Mouse (Mus musculus) ES-E14 (cell line): Measurements from ENCODE around the gene Fbxo31. TPM values are rescaled to one million over a fixed set of nuclear protein-coding genes. Genes with fewer than 3 reads are reported as not detected.

Experiments
- DNase-seq: peaks from one replicate; pipeline ENCODE4 v3.0.0-alpha.2; 2013; ENCODE audit warnings: low read depth, low spot score
- H3K27ac ChIP-seq: 2 replicates; pipeline ENCODE4 v1.5.1; 2012; ENCODE audit warnings: low read depth, mild to moderate bottlenecking, low read length, moderate library complexity, mixed read lengths; ENCODE audit not compliant: poor library complexity, insufficient read depth, severe bottlenecking
- H3K36me3 ChIP-seq: 2 replicates; pipeline ENCODE4 v1.6.1; 2012; ENCODE audit warnings: mild to moderate bottlenecking, low read length, moderate library complexity, mixed read lengths; ENCODE audit not compliant: control insufficient read depth, poor library complexity, insufficient read depth, severe bottlenecking
- H3K4me1 ChIP-seq, 2 experiments: fragments of 150-350 bp in 1 of 2; sonication (generic) in 1 of 2; 2 replicates each; pipeline ENCODE4 v1.6.1; 2012; ENCODE audit warnings: low read length in 2 of 2, mild to moderate bottlenecking in 1 of 2, mixed read lengths in 1 of 2; ENCODE audit not compliant: control insufficient read depth in 2 of 2, insufficient read depth in 2 of 2, poor library complexity in 1 of 2
- H3K4me3 ChIP-seq, 2 experiments: fragments of 150-350 bp in 1 of 2; sonication (generic) in 1 of 2; 2 replicates each; pipeline ENCODE4 v1.5.1; 2012; ENCODE audit warnings: low read length in 2 of 2, low read depth in 1 of 2, mild to moderate bottlenecking in 1 of 2, mixed read lengths in 1 of 2; ENCODE audit not compliant: insufficient read depth in 1 of 2, poor library complexity in 1 of 2, severe bottlenecking in 1 of 2
- H3K9ac ChIP-seq: 2 replicates; pipeline ENCODE4 v1.6.1; 2012; ENCODE audit warnings: low read depth, mild to moderate bottlenecking, low read length, mixed read lengths; ENCODE audit not compliant: poor library complexity, insufficient read depth, severe bottlenecking
- H3K9me3 ChIP-seq: fragments of 150-350 bp; sonication (generic); 2 replicates; pipeline ENCODE4 v1.6.1; 2012; ENCODE audit warnings: low read depth, mild to moderate bottlenecking, low read length; ENCODE audit not compliant: control insufficient read depth, insufficient read depth
- CHD2 ChIP-seq: IDR thresholded peaks from 2 replicates; pipeline ENCODE4 v1.6.1; 2014; ENCODE audit warnings: mild to moderate bottlenecking, low read depth, low read length, inconsistent platforms
- HCFC1 ChIP-seq: IDR thresholded peaks from 2 replicates; pipeline ENCODE4 v1.6.1; 2012; ENCODE audit warnings: low read length, inconsistent platforms, borderline replicate concordance; ENCODE audit not compliant: insufficient read depth
- MAFK ChIP-seq: IDR thresholded peaks from 2 replicates; pipeline ENCODE4 v1.6.1; 2014; ENCODE audit warnings: mild to moderate bottlenecking, low read depth, low read length, inconsistent platforms; ENCODE audit not compliant: insufficient read depth
- ZC3H11A ChIP-seq: IDR thresholded peaks from 2 replicates; pipeline ENCODE4 v1.6.1; 2012; ENCODE audit warnings: low read depth, mild to moderate bottlenecking, inconsistent platforms, low read length, borderline replicate concordance
- ZNF384 ChIP-seq: IDR thresholded peaks from 2 replicates; pipeline ENCODE4 v1.6.1; 2012; ENCODE audit warnings: low read depth, low read length, inconsistent platforms
- in situ Hi-C, 2 experiments: fragments of 600-800 bp; cut with MboI; formaldehyde crosslinking; loops; one replicate each; pipeline ENCODE4 v1.15.1; 2025; ENCODE audit warnings: low sequenced_read_pairs in 2 of 2, inconsistent platforms in 1 of 2; ENCODE audit not compliant: unreplicated experiment in 2 of 2
- total RNA-seq: library from RNA; depleted of rRNA; stranded (reverse); fragments of 300-350 nt; gene quantifications from 2 replicates; pipeline ENCODE4 v1.2.3, GENCODE M21; 2012

The Fbxo31 gene
- total RNA-seq, 1 experiment = 15.5 TPM

- Histone ChIP-seq H3K4me1 (peaks cover 0 to 21% of the 10 kb centered on the region in 2 experiments; a peak in 2 of 4 replicates), H3K4me3 (no peak overlapping the region), H3K9me3 (no peaks in the 10 kb centered on the region), H3K27ac (no peak overlapping the region), H3K36me3 (peaks cover 33% of the 10 kb centered on the region), H3K9ac (no peak overlapping the region; the same call in 1 of the 2 replicates)
- DNase-seq = no peak
- TF ChIP-seq ZC3H11A (no peak), HCFC1 (no peak), CHD2 (no peak), MAFK (no peak), ZNF384 (no peak)
- in situ Hi-C loops = no loop called here
Observed at GRCm38 (mm10) chr8:121553831-121554475, 24.7 kb downstream of the Fbxo31 start.

- Histone ChIP-seq H3K4me1 (peaks cover 0 to 17% of the 10 kb centered on the region in 2 experiments; a peak in 2 of 4 replicates), H3K9me3 (no peaks in the 10 kb centered on the region), H3K4me3 (peak overlapping the region in 1 of 2 experiments; percentile 5; a peak in 2 of 4 replicates), H3K27ac (no peak overlapping the region), H3K36me3 (peaks cover 32% of the 10 kb centered on the region), H3K9ac (no peak overlapping the region)
- in situ Hi-C loops = no loop called here
- no peak for TF ChIP-seq ZC3H11A
- TF ChIP-seq HCFC1 = no peak
- TF ChIP-seq MAFK = no peak
- TF ChIP-seq CHD2 = no peak
- TF ChIP-seq ZNF384 = no peak
- no peak for DNase-seq
Observed at GRCm38 (mm10) chr8:121552506-121552905, 26.1 kb downstream of the Fbxo31 start.

GRCm38 (mm10) chr8:121551065-121551985, 27.3 kb downstream of the Fbxo31 start:
- Histone ChIP-seq H3K4me1 (peaks cover 0 to 13% of the 10 kb centered on the region in 2 experiments; a peak in 2 of 4 replicates), H3K9ac (no peak overlapping the region), H3K4me3 (no peak overlapping the region), H3K9me3 (no peaks in the 10 kb centered on the region), H3K27ac (no peak overlapping the region), H3K36me3 (peaks cover 32% of the 10 kb centered on the region)
- no peak for DNase-seq
- in situ Hi-C loops = no loop called here
- TF ChIP-seq HCFC1 (no peak), CHD2 (no peak), ZC3H11A (no peak), ZNF384 (no peak), MAFK (no peak)

GRCm38 (mm10) chr8:121550056-121550455, 28.6 kb downstream of the Fbxo31 start:
- Histone ChIP-seq H3K27ac (no peak overlapping the region), H3K9ac (no peak overlapping the region), H3K9me3 (no peaks in the 10 kb centered on the region), H3K4me3 (no peak overlapping the region), H3K36me3 (peaks cover 27% of the 10 kb centered on the region), H3K4me1 (peaks cover 0 to 13% of the 10 kb centered on the region in 2 experiments; a peak in 2 of 4 replicates)
- no peak for DNase-seq
- in situ Hi-C loops = no loop called here
- no peak for TF ChIP-seq MAFK
- TF ChIP-seq HCFC1 = no peak
- TF ChIP-seq ZNF384 = no peak
- no peak for TF ChIP-seq CHD2
- no peak for TF ChIP-seq ZC3H11A
